Mouse (Mus musculus): Measurements from ENCODE around the gene Xrra1. TPM values are rescaled to one million over a fixed set of nuclear protein-coding genes. Genes with fewer than 3 reads are reported as not detected.
A peak's percentile ranks its signal among the peaks of the same experiment; 100 is the strongest.
"Not testable (repeated sequence)": the region's sequence is repeated elsewhere in the genome, so short reads cannot be mapped to it uniquely, and the experiment has no call there.

The Xrra1 gene
- total RNA-seq, 1 experiment from 2014 or later = not detected

DNA sequence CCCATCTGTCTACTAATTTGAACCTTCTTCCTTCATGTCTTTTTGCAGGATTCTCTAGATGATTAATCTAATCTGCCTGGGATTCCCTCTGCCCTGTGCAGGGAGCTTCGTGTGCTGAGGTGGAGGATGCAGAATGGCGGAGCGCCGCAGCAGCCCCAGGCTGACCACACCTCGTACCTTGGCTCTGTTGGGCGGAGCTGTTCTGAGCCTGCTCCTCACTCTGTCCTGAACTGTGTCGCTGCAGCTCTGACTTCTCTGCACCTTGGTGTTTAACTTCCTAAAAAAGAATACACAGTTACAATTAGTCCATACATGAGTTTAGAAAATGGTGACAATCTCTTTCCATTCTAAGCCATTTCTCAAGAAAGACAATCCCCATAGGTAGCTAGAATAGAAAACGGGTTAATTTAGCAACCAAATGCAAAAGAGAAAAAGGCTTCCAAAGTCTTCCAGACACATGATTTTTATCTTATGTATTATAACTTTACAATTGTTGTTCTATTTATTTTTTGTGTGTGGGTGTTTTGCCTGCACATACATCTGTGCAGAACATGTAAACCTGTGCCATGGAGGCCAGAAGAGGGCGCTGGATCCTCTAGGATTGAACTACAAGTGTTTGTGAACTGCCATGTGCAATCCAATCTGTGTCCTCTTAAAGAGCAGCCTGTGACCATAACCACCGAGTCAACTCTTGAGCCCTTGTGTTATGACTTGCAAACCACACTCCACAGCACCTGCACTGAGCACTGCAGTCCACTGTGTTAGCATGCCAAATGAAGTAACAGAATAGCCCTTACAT, 68.2 kb downstream of the Xrra1 start:
- ATAC-seq (ENCODE audit: extremely low read depth, insufficient number of reproducible peaks, low FRiP score, poor library complexity, severe bottlenecking) = no peak

DNA sequence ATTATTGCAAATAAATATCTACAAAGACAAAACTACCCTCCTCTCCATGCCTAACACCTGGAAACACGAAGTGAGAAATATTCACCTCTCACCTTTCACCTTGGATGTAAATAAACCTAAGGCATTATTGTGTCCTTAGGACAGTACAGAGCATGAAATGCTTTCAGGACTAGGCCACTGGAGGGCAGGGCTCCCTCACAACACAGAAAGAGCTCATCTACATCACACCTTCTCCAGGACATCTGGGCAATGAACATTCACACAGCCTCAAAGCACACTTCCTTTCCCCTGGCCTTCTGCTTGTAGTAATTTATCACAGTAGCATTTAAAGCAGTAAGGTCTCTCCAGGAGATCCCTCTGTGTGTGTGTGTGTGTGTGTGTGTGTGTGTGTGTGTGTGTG, 76.8 kb downstream of the Xrra1 start:
- no peak for ATAC-seq (ENCODE audit: extremely low read depth, insufficient number of reproducible peaks, low FRiP score, poor library complexity, severe bottlenecking)

DNA sequence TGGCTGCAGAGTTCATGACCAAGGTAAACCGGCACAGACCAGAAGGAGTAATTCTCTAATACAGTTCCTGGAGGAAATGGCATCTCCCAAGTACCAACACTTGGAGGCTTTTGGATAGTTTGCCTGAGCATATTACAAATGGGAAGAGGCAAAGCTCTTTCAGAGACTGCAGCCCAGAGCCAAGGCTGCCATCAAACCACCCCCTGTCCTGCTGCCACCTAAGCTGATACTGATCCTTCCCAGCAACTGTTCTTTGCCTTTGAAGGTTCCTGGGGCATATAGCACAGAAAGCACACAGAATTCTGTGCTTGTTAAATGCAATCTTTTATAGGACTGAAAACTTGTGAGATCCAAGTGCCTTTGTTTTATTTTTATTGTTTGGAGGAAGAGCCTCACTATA, 81.8 kb downstream of the Xrra1 start:
- ATAC-seq (ENCODE audit: extremely low read depth, insufficient number of reproducible peaks, low FRiP score, poor library complexity, severe bottlenecking) = no peak

DNA sequence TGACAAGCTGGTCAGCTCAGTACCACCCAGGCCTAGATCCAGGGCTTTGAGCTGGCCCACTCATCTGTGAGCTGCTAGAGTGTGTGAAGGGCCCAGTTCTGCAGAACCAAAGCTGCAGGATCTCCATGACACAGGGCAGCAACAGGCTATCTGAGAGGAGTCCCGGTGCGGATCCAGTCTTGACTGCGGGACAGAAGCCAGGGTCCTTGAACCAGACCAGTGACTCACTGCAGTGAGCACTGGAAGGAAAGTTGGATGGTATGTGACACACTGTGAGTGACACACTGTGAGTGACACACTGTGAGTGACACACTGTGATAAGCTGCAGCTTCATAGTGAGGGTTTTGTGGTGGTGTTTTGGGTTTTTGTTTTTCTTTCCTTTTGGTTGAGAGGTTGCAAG, 85.6 kb downstream of the Xrra1 start:
- ATAC-seq (ENCODE audit: extremely low read depth, insufficient number of reproducible peaks, low FRiP score, poor library complexity, severe bottlenecking) = no peak

DNA sequence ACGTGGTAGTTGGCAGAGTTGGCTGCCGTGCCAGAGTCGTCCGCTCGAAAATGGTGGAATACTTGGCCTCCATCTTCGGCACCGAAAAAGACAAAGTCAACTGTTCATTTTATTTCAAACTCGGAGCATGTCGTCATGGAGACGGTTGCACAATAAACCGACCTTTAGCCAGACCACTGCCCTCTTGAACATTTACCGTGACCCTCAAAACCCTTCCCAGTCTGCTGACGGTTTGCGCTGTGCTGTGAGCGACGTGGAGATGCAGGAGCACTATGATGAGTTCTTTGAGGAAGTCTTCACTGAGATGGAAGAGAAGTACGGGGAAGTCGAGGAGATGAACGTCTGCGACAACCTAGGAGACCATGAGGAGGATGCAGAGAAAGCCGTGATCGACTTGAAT, 86.1 kb downstream of the Xrra1 start:
- not testable (repeated sequence) for ATAC-seq (ENCODE audit: extremely low read depth, insufficient number of reproducible peaks, low FRiP score, poor library complexity, severe bottlenecking)

DNA sequence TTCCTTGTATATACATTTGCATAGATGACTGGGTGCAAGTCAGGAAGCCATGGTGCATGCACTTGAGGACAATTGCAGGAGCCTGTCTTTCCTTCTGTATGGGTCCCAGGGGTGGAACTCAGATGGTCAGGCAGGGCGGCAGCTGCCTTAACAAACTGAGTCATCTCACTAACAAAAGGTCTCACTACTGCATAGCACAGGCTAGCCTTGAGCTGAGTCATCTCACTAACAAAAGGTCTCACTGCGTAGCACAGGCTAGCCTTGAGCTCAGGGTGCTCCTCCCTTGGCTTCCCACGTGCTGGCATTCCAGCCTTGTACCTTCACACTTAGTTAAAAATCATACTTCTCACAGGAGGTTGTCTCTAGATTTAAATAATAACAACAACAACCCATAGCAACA, 87.0 kb downstream of the Xrra1 start:
- ATAC-seq (ENCODE audit: extremely low read depth, insufficient number of reproducible peaks, low FRiP score, poor library complexity, severe bottlenecking) = no peak

DNA sequence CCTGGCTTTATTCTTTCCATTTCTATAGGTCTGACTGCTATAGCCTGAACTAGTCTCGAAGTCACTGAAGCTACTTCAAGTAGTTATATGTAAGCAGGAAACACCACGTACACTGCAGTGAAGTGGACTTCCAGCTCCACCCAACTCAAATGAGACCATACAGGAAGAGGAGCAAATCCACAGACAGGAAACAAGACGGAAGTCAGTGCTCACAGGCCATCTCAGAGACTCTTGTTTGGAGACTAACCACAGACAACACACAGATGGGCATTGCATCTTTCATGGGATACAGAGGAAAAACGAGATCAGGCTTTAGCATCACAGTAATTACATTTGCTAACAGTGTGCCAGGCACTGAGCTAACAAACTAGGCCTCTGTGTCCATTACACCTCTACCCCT, 87.4 kb downstream of the Xrra1 start:
- ATAC-seq (ENCODE audit: extremely low read depth, insufficient number of reproducible peaks, low FRiP score, poor library complexity, severe bottlenecking) = no peak

DNA sequence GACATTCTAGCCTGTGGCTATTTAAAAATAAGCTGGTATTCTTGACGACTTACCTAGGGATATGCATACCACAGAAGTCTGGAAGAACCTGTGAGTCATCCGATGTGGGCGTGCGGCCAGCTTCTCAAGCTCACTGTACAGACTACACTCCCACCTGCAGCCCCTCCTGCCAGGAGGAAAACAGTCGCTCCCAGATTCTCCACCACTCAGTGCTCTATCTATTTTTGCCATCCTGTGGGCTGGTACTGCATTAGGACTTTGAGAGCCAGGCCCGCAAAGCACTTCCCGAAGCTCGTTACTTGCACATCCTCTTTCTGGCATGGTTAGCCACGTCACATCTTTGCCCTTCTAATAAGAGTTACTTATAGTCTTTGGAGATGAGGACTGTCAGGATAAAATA, 88.4 kb downstream of the Xrra1 start:
- no peak for ATAC-seq (ENCODE audit: extremely low read depth, insufficient number of reproducible peaks, low FRiP score, poor library complexity, severe bottlenecking)

DNA sequence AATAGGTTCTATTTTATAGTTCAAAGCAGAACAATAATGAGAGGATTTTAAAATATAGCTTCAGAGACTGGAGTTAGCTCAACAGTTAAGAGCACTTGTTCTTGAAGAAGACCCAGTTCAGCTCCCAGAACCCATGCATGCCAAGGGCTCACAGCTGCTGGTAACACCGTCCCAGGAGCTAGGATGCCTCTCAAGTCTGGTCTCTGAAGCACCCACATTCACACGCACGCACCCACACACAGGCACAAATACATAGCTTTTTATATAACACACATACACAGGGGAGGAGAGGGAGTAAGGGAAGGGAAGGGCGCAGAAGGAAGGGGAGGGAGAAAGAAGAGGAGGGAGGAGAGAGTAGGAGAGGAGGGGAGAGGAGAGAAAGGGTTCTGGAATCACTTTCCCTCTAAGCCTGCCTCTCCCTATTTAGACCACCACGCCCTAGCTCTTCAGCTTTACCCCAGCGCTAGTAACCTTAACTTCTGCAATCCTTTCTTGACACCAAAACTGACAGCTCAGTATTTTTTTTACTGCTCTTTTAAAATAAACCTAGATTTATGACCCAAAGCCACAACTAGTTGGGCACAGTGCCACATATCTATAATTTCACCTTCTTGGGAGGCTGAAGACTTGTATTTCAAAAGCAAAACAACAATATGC, 94.7 kb downstream of the Xrra1 start:
- no peak for ATAC-seq (ENCODE audit: extremely low read depth, insufficient number of reproducible peaks, low FRiP score, poor library complexity, severe bottlenecking)

DNA sequence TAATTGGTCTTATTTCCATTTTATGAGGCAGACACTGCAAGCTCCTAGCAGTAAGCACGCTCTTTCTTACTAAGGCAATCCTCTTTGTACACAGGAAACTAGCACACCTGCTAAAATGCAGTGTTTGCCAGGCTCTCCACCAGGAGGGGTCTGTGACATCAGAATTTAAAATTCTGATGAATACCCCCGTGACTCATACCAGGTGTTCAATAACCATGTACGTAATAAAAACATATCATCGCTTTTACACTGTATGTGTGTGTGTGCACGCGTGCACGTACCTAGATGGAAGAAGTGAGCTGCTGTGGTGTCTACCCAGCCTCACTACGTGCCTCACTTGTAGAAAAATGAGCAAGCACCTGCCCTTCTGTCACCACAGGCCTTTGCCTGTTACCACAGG, 95.3 kb downstream of the Xrra1 start:
- no peak for ATAC-seq (ENCODE audit: extremely low read depth, insufficient number of reproducible peaks, low FRiP score, poor library complexity, severe bottlenecking)

DNA sequence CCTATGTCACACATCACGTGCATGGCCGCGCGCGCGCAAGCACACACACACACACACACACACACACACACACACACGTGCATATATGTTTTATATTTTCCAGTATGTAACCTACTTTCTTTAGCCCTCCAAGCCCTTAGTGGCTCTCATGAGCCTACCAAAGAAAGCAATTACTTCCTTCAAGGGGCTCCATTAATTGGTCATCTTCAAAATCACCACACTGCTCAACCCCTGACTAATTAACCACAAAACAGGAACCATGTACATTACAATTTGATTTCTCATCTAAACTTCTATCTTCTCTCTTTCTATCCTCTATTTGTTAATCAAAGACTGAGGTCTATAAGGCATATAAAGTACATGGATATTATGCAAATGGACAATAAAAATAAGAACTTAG, 97.2 kb downstream of the Xrra1 start:
- no peak for ATAC-seq (ENCODE audit: extremely low read depth, insufficient number of reproducible peaks, low FRiP score, poor library complexity, severe bottlenecking)

DNA sequence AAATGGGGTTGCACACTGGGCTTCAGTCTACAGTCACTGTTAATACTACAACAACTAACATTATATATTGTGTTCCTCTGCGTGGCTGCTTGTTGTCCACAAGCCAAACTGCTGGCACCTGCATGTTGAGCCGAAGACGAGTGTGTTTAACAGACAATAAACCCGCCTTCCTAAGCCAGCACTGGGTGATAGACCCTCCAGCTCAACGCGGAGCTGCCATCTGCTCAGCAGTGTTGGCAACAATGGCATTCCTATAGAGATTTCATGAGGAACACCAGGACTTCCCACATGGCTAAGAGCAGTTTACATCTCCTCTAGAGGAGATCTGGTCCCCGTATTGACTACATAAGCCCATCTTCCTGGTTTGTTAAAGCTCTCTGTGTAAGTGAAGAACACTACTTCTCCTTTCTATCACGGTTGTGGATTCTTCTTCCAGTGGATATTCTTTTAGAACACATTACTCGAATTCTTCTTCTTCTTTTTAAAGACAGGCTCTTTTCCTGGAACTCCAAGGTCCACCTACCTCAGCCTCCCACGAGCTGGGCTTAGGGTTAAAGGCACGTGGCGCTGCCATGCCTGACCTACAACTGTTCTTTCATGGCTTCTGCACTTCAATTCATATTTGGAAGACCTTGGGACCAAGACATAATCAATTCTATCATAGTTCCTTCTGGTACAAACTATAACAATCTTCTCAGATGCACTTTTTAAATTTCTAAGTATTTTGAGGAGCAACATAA, 98.5 kb downstream of the Xrra1 start:
- ATAC-seq (ENCODE audit: extremely low read depth, insufficient number of reproducible peaks, low FRiP score, poor library complexity, severe bottlenecking) = no peak

DNA sequence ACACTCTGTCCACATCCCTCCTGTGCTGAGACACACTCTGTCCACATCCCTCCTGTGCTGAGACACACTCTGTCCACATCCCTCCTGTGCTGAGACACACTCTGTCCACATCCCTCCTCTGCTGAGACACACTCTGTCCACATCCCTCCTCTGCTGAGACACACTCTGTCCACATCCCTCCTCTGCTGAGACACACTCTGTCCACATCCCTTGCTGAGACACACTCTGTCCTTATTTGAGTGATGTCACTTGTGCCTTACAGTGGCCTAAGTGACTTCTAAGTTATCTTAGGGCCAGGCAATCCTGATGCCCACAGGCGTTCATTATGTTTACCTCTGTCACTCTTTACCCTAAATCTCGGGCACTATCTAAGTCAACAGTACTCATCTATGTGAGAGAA, 101.7 kb downstream of the Xrra1 start:
- not testable (repeated sequence) for ATAC-seq (ENCODE audit: extremely low read depth, insufficient number of reproducible peaks, low FRiP score, poor library complexity, severe bottlenecking)

DNA sequence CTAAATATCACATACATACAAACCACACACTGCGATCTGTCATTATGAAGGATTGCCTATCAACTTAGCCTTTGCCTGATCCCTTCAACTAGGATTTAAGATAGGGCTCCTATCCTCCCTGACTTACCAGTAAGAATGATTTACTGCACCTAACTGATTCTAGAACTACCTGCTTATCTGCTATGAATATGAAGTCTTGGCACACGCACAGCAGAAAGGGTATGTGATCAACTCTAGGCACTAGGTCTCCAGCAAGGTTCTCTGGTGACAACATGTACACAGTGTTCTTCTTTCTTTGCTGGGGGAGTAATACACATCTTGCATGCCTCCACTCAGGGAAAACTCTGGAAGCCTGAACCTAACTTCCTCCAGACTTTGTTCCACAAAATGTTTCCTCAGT, 102.6 kb downstream of the Xrra1 start:
- no peak for ATAC-seq (ENCODE audit: extremely low read depth, insufficient number of reproducible peaks, low FRiP score, poor library complexity, severe bottlenecking)

DNA sequence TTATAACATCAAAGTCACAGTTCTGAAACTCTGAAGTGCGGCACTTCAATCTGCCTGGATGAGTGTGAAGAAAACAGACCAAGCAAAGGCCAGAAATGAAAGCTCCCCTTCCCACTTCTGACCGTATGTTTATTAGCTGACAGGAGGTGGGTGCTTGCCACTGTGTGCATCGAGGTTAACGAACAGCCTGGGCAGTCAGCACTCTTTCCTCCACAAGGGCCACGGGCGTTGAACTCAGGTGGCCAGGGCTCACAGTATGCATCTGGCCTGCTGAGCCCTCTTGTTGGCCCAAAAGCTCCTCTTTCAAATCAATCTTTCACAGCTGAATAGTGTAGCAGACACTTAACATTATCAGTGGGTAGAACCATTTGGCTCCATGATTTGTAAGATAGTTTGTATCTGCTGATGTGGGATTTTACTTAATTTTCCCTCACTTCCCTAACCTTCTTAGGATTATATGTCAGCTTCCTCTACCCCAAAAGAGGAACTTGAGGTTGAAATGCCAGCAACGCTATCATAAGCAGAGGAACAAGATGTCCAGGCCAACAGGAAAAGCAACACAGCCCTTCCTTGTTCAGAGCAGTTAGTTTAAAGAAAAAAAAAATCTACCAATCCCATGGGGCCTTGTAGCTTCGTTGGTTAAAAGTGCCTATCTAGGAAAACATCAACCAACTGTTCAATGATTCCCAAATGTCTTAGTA, 103.8 kb downstream of the Xrra1 start:
- ATAC-seq (ENCODE audit: extremely low read depth, insufficient number of reproducible peaks, low FRiP score, poor library complexity, severe bottlenecking) = peak; percentile 51; the same call in 1 of the 2 replicates

DNA sequence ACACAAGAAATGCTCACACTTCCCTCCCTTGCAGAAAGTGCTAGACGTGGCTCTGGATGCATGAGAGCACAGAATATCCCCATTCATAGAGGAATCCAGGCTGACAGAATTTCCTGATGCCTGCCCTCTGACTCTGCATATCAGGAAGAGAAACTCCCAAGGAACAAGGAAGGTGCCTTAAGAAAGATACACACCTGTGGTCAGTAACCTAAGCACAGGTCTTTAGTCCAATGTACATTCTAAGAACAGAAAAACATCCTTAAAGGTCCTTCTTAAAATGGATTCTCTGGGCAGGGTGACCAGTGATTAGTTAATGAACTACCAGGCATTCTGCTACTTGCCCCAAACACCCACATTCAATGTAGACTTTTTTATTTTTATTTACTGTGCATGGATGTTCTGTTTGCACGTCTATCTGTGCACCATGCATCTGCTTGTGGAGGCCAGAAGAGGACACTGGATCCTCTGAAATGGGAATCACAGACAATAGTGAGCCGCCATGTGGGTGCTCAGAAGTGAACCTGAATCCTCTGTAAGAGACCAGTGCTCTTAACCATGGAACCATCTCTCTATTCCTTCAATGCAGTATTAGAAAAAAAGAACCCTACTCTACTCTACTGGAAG, 104.4 kb downstream of the Xrra1 start:
- ATAC-seq (ENCODE audit: extremely low read depth, insufficient number of reproducible peaks, low FRiP score, poor library complexity, severe bottlenecking) = no peak

DNA sequence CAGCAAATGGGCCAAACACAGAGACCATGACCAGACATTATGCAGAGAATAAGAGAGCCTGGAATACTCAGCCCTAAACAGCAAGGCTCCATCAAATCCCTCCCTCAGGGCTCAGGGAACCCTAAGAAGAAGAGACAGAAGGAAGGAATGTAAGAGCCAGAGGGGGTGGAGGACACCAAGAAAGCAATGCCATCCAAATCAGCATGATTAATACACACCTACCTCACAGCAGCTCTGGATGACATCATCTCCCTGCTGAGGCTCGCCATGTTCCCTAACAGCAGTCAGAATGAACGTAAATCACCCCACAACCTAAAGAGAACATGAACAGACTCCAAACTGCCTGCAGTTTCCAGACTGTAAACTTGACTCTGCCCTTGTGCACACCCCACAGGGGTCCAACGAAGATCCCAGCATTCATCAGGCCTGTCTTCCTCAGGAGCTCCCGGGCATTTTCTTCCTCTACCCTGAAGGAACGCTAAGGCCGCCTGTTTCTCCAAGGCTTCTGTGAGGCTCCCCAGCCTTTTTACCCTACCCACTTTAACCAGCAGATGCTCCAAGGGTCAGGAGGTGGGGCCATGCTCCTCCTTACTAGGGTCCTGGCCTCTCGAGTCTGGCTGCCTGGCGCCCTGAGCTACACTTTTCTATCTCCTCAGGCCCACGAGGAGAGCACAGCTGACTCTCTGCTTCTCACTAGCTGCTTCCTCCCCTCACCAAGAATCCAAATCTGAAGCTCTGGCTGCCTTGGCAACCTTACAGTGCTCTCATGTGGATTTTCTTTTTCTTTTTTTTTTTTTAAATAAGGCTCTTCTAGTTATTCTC, 106.3 kb downstream of the Xrra1 start:
- no peak for ATAC-seq (ENCODE audit: extremely low read depth, insufficient number of reproducible peaks, low FRiP score, poor library complexity, severe bottlenecking)

DNA sequence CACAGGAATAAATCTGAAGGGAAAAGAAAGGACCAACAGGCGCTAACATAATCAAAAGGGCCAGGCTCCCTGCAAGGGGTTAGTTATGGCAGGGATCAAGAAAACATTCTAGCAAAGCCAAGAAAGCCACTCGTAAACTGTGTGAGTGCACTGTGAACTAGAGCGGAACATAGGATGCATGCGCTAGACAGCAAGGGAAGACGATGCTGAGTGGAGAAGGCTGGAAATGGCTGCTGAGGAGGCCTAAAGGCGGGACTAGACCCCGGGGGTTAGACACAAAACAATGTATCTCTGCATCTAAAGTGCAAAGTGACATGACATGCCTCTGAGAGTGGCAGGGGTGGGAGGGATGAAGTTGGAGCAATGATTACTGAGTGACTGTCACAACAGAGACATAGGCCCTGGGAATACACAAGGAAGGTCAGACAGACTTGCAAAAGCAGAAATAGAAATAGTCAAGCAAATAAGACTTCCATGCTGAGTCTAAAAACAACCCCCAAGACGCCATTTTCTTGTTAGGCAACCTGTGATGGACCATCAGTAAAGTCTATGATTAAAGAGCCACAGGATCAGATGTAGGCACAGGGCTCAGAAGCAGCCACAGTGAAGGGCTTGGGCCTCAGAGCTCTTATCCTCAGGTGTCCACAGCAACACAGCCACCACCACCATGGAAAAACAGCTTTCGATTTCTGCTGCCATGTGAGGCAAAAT, 107.2 kb downstream of the Xrra1 start:
- no peak for ATAC-seq (ENCODE audit: extremely low read depth, insufficient number of reproducible peaks, low FRiP score, poor library complexity, severe bottlenecking)

Measured in neutrophil, adult 5-6 weeks (primary cell).